Mouse (Mus musculus) ZHBTc4 (cell line): ENCODE data around the gene Mon1b.
A peak's percentile ranks its signal among the peaks of the same experiment; 100 is the strongest.

Experiments used
- DNase-seq: peaks from one replicate; pipeline ENCODE4 v3.0.0-alpha.2; 2011; ENCODE audit warnings: low read depth, low spot score

Mon1b gene

DNA sequence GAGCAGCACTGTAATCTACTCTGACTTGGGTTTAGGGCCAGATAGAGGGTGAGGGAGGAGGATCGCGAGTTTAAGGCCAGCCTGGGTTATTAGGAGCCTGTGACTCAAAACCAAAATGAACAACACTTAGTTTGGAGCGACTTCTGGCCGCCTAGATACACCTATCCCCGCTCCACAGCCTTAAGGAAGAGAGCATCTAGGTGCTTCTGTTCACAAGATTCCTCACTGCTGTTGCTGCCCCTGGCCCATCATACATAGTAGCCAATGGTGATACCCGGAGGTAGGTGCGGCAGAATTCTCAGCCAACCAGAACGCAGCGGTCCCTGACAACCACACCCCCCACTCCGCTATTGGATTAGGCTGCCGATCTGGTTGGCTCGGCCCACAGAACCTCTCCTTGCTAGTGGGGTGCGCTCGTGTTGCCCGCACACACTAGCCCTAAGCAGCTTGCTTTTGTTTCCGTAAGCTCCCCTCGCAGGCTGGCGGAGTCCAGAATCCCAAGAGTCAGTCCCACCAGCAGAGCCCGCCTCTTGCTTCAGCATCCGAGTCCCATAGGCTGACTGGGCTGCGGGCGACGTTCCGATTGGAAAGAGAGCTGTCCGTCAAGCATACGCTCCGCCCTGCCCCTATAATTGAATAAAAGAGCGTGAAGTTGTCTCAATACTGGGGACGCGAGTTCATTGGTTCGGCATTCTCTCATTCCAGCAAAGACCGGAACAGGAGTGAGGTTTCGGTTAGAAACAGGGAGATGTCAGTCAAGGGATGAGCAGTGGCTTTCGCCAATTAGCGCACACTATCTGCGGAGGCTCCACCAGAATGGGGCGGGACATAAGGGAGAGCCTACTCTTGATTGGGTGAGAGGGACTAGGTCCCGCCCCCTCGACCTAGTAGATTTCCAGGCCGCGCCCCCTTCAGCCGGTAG, at the start of gene Mon1b:
TSS of gene Mon1b (plus strand) at position 918 of the 922 bp plus-strand sequence.
- peak; percentile 97 for DNase-seq

DNA sequence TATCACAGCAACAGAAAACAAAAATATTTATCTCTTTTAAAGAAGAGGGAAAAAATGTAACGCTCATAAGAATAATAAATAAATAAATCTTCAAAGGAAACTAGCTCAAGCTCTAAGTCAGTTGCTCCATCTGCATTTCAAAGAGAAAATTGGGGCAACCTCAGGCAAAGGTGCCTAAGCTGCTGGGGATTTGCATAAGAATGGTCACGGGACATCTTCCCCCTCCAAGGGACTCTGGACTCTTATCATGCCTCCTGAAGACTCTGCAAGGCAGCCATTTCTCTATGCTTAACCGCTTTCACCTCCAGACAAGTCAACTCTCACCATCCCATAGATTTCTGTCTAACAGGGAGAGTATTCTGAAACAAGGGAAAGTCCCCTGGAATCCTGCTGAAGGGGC, 37.0 kb upstream of the Mon1b start:
- DNase-seq: peak; percentile 74

DNA sequence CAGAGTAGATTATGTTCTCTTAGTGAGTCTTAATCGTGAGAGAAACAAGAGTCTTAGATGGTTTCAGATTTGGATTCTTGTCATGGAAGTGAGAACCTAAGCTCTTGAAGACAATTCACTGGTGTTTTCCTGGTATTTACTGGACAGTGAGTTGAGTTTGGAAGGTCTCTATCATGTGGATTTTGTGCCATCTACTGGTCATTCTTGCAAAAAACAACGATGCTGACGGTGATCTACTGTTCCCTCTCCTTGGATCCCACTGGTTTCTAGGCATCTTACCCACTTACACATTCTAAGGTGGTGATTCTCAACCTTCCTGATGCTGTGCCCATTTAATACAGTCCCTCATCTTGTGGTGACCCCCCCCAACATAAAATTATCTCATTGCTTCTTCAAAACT, 2.8 kb upstream of the Mon1b start:
- peak; percentile 62 for DNase-seq

DNA sequence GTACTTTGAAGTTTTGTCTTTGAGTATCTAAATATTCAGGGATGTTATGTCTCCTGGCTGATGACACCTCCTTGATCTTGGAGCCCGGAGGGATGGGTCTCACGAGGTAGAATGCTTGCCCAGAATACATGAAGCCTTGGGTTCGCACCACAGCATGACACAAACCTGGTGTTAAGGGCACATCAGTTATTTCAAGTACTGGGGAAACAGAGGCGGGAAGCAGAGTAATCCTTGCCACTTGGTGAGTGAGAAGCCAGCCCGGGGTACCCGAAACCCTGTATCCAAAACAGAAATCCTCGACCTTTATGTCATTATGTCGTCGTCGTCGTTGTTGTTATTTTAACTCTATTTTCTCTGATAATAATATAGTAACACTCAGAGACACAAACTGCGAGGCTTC, 1.2 kb upstream of the Mon1b start:
- DNase-seq: no peak

DNA sequence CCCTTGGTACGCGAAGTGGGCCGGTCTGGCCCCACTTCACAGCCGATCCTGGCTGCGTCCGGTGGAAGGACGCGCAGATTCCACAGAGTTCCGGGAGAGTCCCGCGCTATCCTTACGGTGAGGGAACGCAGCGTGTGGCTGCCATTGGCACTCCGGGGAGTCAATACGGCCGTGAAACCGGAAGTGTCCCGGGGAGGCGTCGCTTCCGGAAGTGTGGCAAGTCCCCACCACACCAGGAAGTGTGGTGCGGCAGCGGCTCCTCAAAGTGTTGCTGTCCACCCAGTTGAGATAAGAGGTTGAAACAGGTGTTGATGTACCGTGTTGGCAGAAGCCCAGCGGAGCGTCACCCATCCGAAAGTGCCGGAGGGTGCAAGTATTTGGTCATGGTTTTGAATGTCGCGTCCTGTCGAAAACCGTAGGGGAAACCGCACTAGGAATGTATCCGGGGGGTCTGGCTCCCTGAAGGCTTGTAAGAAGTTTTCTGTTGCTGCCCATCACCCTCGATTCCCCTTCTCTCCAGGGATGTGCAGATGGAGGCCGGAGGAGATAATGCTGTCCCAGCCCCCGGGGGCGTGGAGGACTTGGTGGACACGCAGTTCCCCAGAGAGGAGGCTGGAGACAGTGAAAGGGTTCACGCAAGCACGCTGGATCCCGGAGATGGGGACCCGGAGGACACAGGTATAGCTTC, 349 bp downstream of the Mon1b start:
- no peak for DNase-seq

DNA sequence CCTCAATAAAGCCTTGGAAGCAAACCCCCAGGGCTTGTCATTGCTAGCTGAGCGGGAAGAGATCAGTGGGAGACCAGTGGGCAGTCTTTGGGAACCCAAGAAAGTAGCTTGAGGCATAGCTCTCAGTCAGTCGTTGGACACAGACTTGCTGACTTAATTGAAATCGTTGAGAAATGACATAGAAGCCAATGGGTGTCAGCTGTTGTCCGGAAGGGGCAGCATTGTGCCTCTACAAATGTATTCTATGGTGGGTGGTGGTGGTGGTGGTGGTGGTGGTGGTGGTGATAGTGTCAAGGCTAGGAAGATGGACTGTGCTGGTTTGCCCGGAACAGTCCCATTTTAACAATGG, 867 bp downstream of the Mon1b start:
- DNase-seq: no peak

DNA sequence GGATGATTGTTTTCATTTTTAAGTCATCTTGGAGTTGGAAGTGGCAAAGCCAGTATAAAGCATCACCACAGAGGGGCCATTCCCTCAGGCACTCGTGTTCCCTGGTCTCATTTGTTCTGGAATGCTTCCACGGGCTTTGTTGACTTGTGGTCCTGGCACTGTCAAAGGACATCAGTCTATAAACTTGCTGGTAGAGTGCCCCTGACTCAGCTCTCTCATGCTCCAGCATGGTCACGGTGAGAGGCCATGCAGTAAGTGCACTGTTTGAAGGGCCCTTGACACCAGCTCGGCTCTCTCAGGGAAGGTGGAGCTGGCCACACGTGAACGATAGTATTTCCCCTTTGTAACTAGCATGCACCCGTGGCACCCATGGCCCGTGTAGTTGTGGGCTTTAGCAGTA, 5.0 kb downstream of the Mon1b start:
- DNase-seq: no peak

DNA sequence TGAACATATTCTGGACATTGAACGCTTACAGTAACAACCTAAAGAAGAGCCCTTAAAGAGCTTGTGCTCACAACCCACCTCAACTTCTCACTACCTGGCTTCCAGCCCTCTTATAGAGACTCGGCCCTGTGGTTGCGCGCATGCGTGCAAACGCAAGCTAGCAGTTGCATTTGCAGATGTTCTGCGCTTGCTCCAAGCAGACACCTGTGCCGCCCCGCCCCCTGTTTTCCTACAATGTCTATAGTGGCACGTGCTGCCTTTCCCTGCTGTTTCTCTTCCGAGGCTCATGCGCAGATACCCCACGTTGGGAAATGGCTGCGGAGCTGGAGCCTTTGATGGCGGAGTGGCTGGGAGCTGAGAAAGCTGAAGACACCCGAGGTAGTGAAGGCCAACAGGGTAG, 7.5 kb downstream of the Mon1b start, which contains the start of gene Syce1l:
TSS of gene Syce1l (plus strand) at position 288 of the 400 bp plus-strand sequence.
- peak; percentile 13 for DNase-seq

DNA sequence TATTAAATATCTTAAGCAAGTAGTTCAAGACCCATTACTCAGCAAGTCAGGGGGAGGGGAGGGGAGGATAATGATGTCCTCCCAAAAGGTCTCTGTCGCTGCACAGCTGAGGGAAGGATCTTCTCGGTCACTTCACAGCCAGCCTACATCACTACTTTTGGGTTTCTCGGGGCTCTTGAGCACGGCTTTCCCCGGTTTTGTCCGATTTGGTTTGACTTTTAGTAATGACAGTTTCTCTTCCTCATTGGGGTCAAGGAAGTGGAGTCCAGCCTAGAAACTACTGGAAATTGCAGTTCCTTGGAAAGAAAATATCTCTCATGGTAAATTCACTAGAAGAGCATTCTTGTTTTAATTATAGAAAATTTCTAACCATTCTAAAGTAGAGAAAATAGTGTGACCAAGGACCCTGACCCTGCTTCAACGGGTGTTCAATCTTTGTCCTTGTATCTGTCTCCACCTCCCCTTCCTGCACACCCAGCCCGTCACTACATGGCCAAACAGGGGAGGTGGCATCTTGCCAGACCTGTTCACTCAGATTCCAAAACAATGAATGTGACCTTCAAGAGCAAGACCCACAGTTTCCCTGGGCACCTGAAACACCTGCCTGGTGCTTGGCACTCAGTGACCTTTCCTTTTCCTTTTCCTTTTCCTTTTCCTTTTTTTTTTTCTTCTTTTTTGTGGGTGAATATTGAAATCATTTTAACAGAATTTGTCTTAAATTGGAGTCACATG, 8.3 kb downstream of the Mon1b start:
- no peak for DNase-seq

DNA sequence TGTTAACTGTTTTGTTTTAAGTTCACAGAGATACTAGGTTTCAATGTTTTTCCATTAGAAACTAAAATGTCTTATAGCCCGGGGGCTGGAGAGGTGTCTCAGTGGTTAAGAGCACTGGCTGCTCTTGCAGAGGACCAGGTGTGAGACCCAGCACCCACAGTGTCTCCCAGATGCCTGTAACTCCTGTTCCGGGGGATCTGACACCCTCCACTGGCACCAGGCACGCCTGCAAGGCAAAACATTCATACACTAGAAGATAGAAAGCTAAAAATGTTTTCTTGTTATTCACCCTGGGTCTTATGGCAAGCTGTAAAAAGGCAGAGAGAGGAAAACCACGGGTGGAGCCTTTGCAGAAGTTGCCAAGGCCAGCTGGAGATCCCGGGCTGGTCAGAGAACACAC, 9.8 kb downstream of the Mon1b start:
- DNase-seq: no peak

DNA sequence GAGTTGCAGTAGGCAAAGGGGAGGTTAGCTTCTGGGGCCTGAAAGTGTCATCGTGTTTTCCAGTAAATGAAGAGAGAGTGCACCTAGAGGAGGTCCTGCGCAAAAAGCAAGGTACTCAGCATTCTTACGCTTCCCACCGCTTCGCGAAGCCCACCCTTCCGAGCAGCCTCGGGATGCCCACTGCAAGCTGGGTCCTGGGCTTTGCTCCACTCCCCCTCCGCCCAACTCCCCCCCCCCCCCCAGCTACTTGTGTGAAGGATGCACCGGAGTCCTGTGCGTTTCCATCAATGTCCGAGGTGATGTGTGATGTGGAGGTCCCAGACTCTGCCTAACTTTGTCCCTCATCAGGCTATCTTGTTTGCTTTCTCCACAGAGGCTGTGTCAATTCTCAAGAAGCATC, 17.1 kb downstream of the Mon1b start:
- no peak for DNase-seq

DNA sequence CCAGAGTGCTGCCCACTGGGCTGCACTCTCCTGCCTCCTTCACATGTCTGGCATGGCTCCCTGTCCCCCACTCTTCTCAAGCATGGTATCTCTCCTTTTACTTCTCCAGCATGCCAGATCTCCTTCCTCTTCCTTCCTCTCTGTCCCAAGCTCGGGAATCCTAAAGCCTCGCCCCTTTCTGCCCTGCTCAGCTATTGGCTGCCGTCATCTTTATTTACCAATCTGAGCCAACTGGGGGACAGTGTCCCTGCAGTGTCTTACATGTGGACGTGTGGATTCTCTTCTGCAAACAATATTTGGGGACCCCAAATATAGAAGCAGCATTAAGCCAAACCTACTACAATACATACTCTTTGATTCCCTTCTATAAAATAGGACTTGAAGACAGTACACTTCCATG, 17.8 kb downstream of the Mon1b start:
- no peak for DNase-seq

DNA sequence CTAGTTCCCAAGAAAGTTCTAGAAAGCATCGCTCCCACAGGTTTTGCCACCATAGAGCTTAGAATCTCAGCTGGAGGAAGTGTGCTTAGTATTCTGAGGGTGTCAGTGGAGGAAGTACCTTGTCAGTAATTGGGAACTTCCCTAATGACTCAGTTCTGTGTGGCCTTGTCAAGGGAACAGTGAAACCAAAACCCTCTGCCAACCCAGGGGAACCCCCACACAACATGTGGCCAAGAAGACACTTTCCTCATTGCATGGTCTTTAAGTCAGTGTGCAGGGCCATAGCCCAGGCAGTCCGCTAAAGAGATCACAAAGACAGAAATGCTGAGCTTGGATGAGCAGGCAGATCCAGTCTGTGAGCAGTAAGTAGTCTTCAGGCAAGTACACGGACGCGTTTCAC, 20.8 kb downstream of the Mon1b start:
- no peak for DNase-seq

DNA sequence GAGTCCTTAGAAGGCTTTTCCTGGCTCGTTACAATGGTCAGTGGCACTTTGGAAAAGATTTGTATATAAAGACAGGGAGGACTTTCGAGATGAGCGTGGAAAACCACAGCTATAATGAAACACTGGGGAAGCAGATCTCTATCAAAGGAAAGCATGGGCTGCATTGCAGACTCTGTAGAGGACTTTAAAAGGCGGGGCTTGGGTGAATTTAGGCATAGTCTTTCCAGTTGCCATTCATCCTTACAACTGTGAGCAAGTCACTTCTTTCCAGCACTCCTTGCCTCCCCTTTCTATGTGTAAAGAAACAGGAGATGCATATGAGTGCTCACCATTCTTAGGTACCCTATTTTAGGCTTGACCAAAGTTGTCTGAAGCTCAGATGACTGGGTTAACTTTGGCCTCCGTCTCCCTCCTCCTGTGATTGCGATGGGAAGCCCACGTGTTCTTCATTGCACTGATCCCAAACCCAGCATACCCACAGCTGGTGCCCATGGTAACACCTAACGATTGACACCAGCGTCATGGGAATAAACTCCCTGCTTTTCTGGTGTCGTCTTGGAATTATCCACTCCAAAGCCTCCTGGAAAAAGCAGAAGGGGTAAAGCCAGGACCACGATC, 21.4 kb downstream of the Mon1b start:
- no peak for DNase-seq

DNA sequence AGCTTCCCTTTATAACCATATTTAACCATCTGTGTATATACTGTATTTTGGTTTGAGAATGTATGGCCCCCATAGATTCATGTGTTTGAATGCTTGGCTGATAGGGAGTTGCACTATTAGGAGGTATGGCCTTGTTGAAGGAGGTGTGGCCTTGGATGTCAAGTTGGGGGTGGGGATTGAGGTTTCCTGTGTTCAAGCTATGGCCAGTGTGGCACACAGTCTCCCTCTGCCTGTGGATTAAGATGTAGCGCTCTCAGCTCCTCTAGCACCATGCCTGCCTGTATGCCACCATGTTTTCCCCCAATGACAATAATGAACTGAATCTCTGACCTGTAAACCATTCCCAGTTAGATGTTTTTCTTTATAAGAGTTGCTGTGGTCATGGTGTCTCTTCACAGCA, 24.7 kb downstream of the Mon1b start:
- DNase-seq: peak; percentile 11

DNA sequence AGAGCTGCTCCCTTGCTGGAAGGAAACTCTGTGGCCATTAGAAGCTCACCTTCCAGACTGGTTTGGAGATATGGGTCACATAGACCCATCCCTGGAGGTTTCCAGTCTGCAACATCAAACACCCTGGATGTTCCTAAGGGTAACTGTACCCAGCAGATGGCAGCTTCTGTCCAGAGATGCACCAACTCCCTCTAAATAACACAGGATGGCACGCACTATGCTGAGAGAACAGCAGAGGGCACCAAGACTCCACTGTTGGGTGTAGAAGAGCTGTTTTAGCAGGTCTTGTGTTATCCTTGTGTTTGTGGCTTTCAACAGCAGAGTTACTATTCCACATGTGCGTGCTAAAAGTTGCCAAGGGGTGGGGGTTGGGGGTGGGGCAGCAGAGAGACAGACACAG, 29.2 kb downstream of the Mon1b start:
- peak; percentile 57 for DNase-seq

DNA sequence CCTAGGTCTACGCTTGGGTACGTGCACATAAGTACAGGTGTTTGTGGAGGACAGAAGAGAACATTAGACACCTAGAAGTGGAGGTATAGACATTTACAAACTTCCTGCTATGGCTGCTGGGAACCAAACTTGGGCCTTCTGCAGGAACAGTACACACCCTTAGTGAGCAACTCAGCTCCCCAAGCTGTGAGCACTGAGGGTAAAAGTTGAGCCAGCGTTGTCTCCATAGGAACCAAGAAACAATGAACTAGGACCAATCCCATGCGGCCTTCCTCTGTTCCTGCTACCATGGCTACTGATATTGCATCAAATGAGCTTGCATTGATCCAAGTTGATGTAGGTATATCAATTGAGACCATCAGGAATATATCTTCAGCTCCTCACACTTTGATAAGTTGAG, 29.6 kb downstream of the Mon1b start:
- no peak for DNase-seq

DNA sequence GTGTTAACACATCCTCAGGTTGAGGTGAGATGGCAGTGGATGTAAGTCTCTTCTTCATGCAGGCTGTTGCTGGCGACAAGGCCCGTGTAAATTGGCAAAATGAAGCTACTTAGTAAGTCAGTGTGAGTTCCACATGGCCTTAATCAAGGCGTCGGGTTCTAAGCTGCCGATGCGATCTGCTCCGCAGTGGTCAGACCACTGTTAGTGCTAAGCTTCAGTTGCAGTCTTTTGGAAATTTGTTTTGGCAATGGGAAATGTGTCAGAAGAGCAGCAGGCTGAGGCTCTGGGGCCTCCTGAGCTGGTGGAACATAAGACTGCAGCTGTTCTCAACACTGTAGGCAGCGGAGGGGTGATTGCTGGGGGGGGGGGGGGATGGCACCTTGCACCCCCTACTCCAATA, 30.6 kb downstream of the Mon1b start:
- DNase-seq: no peak

DNA sequence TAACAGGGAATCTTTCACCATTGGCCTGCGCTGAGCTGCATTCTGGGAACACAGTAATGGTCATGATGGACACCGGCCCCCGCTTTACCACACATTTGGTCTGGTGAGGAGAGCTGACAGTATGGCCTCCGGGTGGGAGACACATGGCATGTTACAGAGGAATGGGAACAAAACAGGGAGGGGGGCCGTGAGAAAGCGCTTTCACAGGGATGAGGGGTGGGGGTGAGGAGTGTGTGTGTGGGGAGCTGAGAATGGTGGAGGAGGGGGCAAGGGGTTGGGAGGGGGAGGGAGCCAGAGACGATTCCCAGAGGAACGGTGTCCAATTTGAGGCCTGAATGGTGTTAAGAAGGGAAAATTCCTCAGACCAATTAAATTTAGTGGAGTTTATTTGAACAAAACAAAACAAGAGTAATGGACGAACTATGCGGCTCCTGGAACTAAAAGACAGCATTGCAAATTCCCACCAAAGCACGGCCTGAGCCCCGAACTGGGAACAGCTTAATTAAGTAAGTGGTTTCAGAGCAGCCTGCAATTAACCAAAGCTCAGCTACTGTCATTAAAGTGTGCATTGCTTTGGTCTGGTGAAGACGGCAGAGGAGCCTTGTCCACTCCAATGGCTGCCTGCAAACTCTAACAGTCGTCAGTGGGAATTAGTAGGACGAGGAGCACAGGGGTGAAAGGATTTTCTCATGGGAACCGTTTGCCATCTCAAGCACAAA, 31.5 kb downstream of the Mon1b start:
- no peak for DNase-seq

DNA sequence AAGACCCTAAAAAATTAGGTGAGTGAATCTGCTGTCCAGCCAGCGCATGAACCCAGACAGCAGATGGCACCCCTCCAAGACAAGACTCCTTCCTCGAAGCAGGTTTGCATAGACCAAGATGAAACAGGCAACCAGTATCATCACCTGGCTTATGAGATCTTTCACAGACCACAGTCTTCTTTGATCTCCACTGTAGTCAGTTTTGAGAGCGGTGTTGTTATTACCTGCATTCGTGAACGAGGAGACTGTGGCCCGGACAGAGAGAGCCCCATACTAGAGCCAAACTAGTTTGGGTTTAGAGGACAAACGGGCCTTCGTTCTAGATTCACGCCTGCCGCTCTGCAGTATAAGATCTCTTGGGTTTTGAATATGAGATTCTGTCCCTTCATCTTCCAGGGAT, 34.5 kb downstream of the Mon1b start:
- DNase-seq: no peak

DNA sequence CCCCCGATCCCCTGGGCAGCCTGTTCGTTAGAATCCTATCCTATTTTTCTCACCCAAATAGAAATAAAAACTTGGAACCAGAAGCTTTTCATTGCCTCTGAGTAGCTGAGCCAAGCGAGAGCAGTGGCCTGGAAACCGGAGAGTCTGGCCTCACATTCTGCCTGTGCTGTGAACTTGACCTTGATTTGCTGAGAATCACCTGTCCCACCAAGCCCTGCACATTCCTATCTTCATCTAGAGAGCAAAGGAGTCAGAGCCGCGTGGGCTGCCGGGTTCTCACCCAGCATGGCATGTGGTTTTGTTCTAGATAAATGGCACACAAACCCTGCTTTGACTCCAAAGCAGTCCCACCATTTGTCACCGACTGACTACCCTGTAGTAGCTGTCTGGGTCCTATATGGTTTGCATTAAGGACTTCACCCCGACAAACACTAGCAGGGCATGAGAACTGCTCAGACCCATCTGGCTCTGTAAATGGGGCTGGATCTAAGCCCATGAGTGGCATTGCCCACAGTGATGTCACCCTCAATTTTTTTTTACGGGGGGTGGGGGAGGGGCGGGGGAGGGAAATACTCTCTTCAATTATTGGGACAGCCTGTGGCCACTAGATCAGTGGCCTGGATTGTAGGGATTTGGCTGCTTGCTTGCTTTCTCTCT, 37.3 kb downstream of the Mon1b start:
- no peak for DNase-seq
